Mouse (Mus musculus) adrenal gland, postnatal 0 days (tissue): ENCODE data around the gene Cpa5. TPM values are rescaled to one million over a fixed set of nuclear protein-coding genes. Genes with fewer than 3 reads are reported as not detected.

ENCODE experiments used
- polyA plus RNA-seq: library from polyadenylated mRNA; unstranded; fragments of >200 nt; fragmentation: Nextera tagmentation; extraction: Ambion mirVana; gene quantifications from 2 replicates; pipeline ENCODE4 v1.2.1, GENCODE M21; 2015

Cpa5 gene
- 0.11 and 0.13 TPM in 2 replicates for polyA plus RNA-seq

GRCm38 (mm10) chr6:30610710-30611109, at the start of gene Cpa5:
TSS of gene Cpa5 (plus strand) at chr6:30611010.

DNA sequence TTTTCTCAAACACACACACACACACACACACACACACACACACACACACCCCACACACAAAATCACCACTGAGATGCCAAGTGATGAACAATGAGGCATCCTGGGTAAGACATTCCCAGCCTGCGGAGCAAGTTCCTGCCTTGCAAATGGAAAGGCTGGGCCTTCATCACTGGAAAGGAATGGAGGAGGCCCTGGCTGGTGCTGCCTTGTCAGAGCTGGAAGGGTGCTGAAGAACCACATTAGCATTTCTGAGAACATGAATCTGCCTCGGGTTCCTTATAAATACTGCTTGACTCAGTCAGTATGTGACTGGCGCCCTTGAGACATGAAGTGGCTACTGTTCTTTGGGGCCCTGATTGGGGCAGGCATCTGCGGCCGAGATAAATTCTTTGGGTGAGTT, 42.7 kb upstream of the Cpa5 start, which contains the start of gene Cpa4:
Gene Cpa4, plus strand, starts transcription at position 301 of the 400 bp plus-strand sequence.

DNA sequence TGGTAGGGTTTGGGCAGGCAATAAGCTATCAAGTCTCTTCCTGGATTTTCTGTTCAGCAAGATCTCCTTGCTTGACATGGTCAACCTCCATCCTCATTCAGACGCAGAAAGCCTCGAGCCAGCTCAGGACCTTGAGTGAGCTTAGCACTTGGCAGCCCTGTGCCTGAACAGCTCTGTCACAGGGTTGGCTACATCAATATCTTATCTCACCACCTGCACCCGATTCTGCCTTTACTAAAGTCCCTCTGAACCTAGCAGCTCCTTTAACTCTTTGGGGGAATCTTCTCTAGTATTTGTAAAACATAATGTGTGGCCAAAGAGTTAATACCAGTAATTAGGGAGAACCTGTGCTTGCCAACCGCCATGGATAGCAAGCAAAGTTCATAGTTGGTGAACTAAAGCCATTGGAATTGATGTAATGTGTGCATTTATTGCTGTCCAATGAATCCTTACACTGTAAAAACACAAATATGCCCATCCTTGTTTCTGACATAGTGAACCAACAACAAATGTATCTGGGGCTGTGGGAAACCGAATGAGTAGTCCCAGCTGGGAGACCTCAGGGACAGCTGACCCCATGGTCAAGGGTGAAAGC, 28.0 kb downstream of the Cpa5 start, which contains the start of gene Cpa1:
Gene Cpa1, plus strand, starts transcription at position 545 of the 595 bp plus-strand sequence.

Other genes with a start within 250 kb of the Cpa5 start
- gene Zc3hc1, start 220.0 kb upstream of the Cpa5 start, polyA plus RNA-seq = 31.3 and 38.0 TPM in 2 replicates
- gene Klhdc10, start 209.1 kb upstream of the Cpa5 start, polyA plus RNA-seq = 11.1 TPM in 2 replicates
- 22.2 and 26.8 TPM in 2 replicates for gene Tmem209, start 101.2 kb upstream of the Cpa5 start, polyA plus RNA-seq
- gene Ssmem1, start 101.2 kb upstream of the Cpa5 start, polyA plus RNA-seq = 0.11 and 0.39 TPM in 2 replicates
- gene Cpa2, start 69.4 kb upstream of the Cpa5 start, polyA plus RNA-seq = 8.5 and 9.7 TPM in 2 replicates
- 1.0 and 2.3 TPM in 2 replicates for gene Cpa4, start 42.6 kb upstream of the Cpa5 start, polyA plus RNA-seq
- 1.1 and 1.4 TPM in 2 replicates for gene Cpa1, start 28.2 kb downstream of the Cpa5 start, polyA plus RNA-seq
- 7.9 and 13.4 TPM in 2 replicates for gene Cep41, start 82.7 kb downstream of the Cpa5 start, polyA plus RNA-seq
- gene Mest, start 112.5 kb downstream of the Cpa5 start, polyA plus RNA-seq = 575 TPM in 2 replicates